17 mouse cellular contexts compared by ENCODE assay signal in genomic region chr14:18416319-18416718, GRCm38 (mm10).
DNase-seq lines count a peak whose midpoint lies in the region; ATAC-seq lines count a peak whose summit lies in the region.
"Had no signal": no experiment of that assay in that cellular context is flagged by ENCODE, and none has a peak within 500 bp of the region (broad histone marks: within the 10 kb centered on the region; RNA-seq: fewer than 3 reads in every experiment).

No protein-coding gene starts in this region.

- H3K9me3 ChIP-seq in midbrain, embryonic 14.5 days (ENCODE audit: control insufficient read depth, low read length): no peaks in the 10 kb centered on the region
- no peaks in the 10 kb centered on the region for H3K9me3 ChIP-seq in kidney, embryonic 16.5 days (ENCODE audit: low read length)
- H3K9me3 ChIP-seq: embryonic facial prominence, embryonic 12.5 days; G1E; limb, embryonic 12.5 days had no signal

- no peaks in the 10 kb centered on the region for H3K27me3 ChIP-seq in midbrain, embryonic 14.5 days (ENCODE audit: control insufficient read depth, insufficient read depth, low read length)
- no peaks in the 10 kb centered on the region for H3K27me3 ChIP-seq in kidney, embryonic 16.5 days (ENCODE audit: insufficient read depth, low read length)
- H3K27me3 ChIP-seq: embryonic facial prominence, embryonic 12.5 days; heart, embryonic 12.5 days; limb, embryonic 12.5 days had no signal

- ATAC-seq in midbrain, embryonic 14.5 days (ENCODE audit: low FRiP score, low TSS enrichment): no peak
- no peak for ATAC-seq in kidney, embryonic 16.5 days (ENCODE audit: low FRiP score, low TSS enrichment)

- H3K4me3 ChIP-seq in midbrain, embryonic 14.5 days (replicated peaks; ENCODE audit: low read depth, low read length): no peak overlapping the region
- no peak overlapping the region for H3K4me3 ChIP-seq in kidney, embryonic 16.5 days (ENCODE audit: low read length)
- H3K4me3 ChIP-seq: embryonic facial prominence, embryonic 12.5 days; heart, embryonic 12.5 days; limb, embryonic 12.5 days had no signal

- intact Hi-C loops in gastrocnemius, postnatal 14 days (cut with DNase I; ENCODE audit: low total_unique reads): no loop called here
- intact Hi-C loops in heart, postnatal 10 days (cut with DNase I): no loop called here

- H3K9ac ChIP-seq in midbrain, embryonic 14.5 days (replicated peaks; ENCODE audit: low read length): no peak overlapping the region
- no peak overlapping the region for H3K9ac ChIP-seq in kidney, embryonic 16.5 days (replicated peaks; ENCODE audit: low read length)
- H3K9ac ChIP-seq: embryonic facial prominence, embryonic 12.5 days; heart, embryonic 12.5 days; limb, embryonic 12.5 days; liver, embryonic 14.5 days had no signal

- peak; percentile 3 for DNase-seq in layer of hippocampus, adult 9-11 months
- DNase-seq in layer of hippocampus, postnatal 10 days (ENCODE audit: low spot score in 2 of 2): no peak
- peak; percentile 8 for DNase-seq in 416B (ENCODE audit: low read depth)
- DNase-seq in gastrocnemius, postnatal 14 days: peak; percentile 43
- DNase-seq in midbrain, embryonic 14.5 days: peak; percentile 5
- no peak for DNase-seq in spleen, postnatal 4 days (ENCODE audit: low spot score in 2 of 2)
- DNase-seq in heart, postnatal 10 days: no peak
- DNase-seq: adrenal gland, adult 2 months; cerebellum, adult 18-20 months; heart, postnatal 4 days; lung, postnatal 14 days had no signal

- WGBS in midbrain, embryonic 14.5 days: 74% methylated on average over 4 of the region's 4 CpGs
- WGBS in kidney, embryonic 16.5 days: 80% methylated on average over 4 of the region's 4 CpGs

- no peaks in the 10 kb centered on the region for H3K4me1 ChIP-seq in midbrain, embryonic 14.5 days (ENCODE audit: control insufficient read depth, insufficient read depth, low read length)
- no peaks in the 10 kb centered on the region for H3K4me1 ChIP-seq in kidney, embryonic 16.5 days (ENCODE audit: insufficient read depth, low read length)
- H3K4me1 ChIP-seq: embryonic facial prominence, embryonic 12.5 days; heart, embryonic 12.5 days; limb, embryonic 12.5 days had no signal

- H3K36me3 ChIP-seq in midbrain, embryonic 14.5 days (ENCODE audit: control insufficient read depth, insufficient read depth, low read length): no peaks in the 10 kb centered on the region
- no peaks in the 10 kb centered on the region for H3K36me3 ChIP-seq in kidney, embryonic 16.5 days (ENCODE audit: insufficient read depth, low read length)
- H3K36me3 ChIP-seq: embryonic facial prominence, embryonic 12.5 days; G1E; heart, embryonic 12.5 days; limb, embryonic 12.5 days had no signal

- H3K27ac ChIP-seq in midbrain, embryonic 14.5 days (replicated peaks; ENCODE audit: low read depth, low read length): no peak overlapping the region
- no peak overlapping the region for H3K27ac ChIP-seq in kidney, embryonic 16.5 days (ENCODE audit: low read length)
- H3K27ac ChIP-seq: embryonic facial prominence, embryonic 12.5 days; limb, embryonic 12.5 days; liver, embryonic 14.5 days had no signal

- no peak overlapping the region for H3K4me2 ChIP-seq in midbrain, embryonic 14.5 days (ENCODE audit: low read length)
- H3K4me2 ChIP-seq in kidney, embryonic 16.5 days (replicated peaks; ENCODE audit: low read depth, low read length): no peak overlapping the region
- H3K4me2 ChIP-seq: embryonic facial prominence, embryonic 12.5 days; heart, embryonic 12.5 days; limb, embryonic 12.5 days had no signal

Comparison
In these comparisons a context has a peak if more than half of its experiments do, and no peak if none do; other contexts are left out.
1. DNase-seq: peak in layer of hippocampus, adult 9-11 months (single experiment), 416B (single experiment), gastrocnemius, postnatal 14 days (single experiment) and midbrain, embryonic 14.5 days (single experiment); none in layer of hippocampus, postnatal 10 days (0 of 2), spleen, postnatal 4 days (0 of 2) and heart, postnatal 10 days (0 of 2).